Mouse (Mus musculus) kidney, postnatal 0 days (tissue): ENCODE measurements at regions not wholly inside any gene's neighbourhood (a gene's known extent, or its start where the extent isn't known, plus 50 kb on each side); places are given as distances from the start of the nearest gene placed in this dataset.
A peak's percentile ranks its signal among the peaks of the same experiment; 100 is the strongest.

Experiments used
- ATAC-seq: fragments of 200-750 bp; cut with Nextera tagmentation; replicated peaks from 2 replicates; pipeline ENCODE4 v1.8.0; 2017; ENCODE audit warnings: low read depth, moderate number of reproducible peaks, moderate TSS enrichment, moderate library complexity; ENCODE audit not compliant: low FRiP score
- DNase-seq: peaks from one replicate; pipeline ENCODE4 v3.0.0-alpha.2; 2016; ENCODE audit warnings: low spot score
- H3K27ac ChIP-seq: fragments of 300-500 bp; sonication (generic); 2 replicates; pipeline ENCODE4 v1.5.1; 2014; ENCODE audit warnings: mild to moderate bottlenecking
- H3K27me3 ChIP-seq: fragments of 300-500 bp; sonication (generic); 2 replicates; pipeline ENCODE4 v1.6.1; 2014; ENCODE audit warnings: low read length, mixed read lengths; ENCODE audit not compliant: insufficient read depth
- H3K36me3 ChIP-seq: fragments of 300-500 bp; sonication (generic); 2 replicates; pipeline ENCODE4 v1.6.1; 2014; ENCODE audit warnings: low read length, mixed read lengths; ENCODE audit not compliant: insufficient read depth
- H3K4me1 ChIP-seq: fragments of 300-500 bp; sonication (generic); replicated peaks from 2 replicates; pipeline ENCODE4 v1.6.1; 2014; ENCODE audit warnings: antibody characterized with exemption, low read length, mixed read lengths; ENCODE audit not compliant: insufficient read depth
- H3K4me2 ChIP-seq: fragments of 300-500 bp; sonication (generic); 2 replicates; pipeline ENCODE4 v1.6.1; 2014; ENCODE audit warnings: mild to moderate bottlenecking, low read length, moderate library complexity, mixed read lengths
- H3K4me3 ChIP-seq: fragments of 300-500 bp; sonication (generic); replicated peaks from 2 replicates; pipeline ENCODE4 v1.5.1; 2014; ENCODE audit warnings: low read depth, low read length
- H3K9ac ChIP-seq: fragments of 300-500 bp; sonication (generic); 2 replicates; pipeline ENCODE4 v1.6.1; 2014; ENCODE audit warnings: low read depth, low read length
- H3K9me3 ChIP-seq: fragments of 300-500 bp; sonication (generic); replicated peaks from 2 replicates; pipeline ENCODE4 v1.6.1; 2016; ENCODE audit warnings: low read length, inconsistent platforms, mixed read lengths
- CTCF ChIP-seq: IDR thresholded peaks from 2 replicates; pipeline ENCODE4 v1.5.1; 2016; ENCODE audit warnings: antibody characterized with exemption, low read depth, mild to moderate bottlenecking, moderate library complexity
- WGBS: fragments of 180-500 bp; shearing (Covaris S2); extraction: QIAGEN DNeasy Blood & Tissue Kit; methylation state at CpG from one replicate; pipeline ENCODE4 v1.1.7; 2014; 5-methylcytosine and 5-hydroxymethylcytosine counted together

GRCm38 (mm10) chr2:178992334-178993116 lies 449.7 kb upstream of the Cdh4 start:
- no peaks in the 10 kb centered on the region for H3K36me3 ChIP-seq
- H3K27me3 ChIP-seq: no peaks in the 10 kb centered on the region
- H3K9ac ChIP-seq: no peak overlapping the region
- no peak overlapping the region for H3K27ac ChIP-seq
- no peak for ATAC-seq
- H3K4me3 ChIP-seq: no peak overlapping the region
- no peak for DNase-seq
- no peak overlapping the region for H3K4me2 ChIP-seq
- H3K4me1 ChIP-seq: no peaks in the 10 kb centered on the region
- no peak for TF ChIP-seq CTCF
- WGBS: 71% methylated on average over 8 of the region's 8 CpGs
- no peaks in the 10 kb centered on the region for H3K9me3 ChIP-seq

DNA sequence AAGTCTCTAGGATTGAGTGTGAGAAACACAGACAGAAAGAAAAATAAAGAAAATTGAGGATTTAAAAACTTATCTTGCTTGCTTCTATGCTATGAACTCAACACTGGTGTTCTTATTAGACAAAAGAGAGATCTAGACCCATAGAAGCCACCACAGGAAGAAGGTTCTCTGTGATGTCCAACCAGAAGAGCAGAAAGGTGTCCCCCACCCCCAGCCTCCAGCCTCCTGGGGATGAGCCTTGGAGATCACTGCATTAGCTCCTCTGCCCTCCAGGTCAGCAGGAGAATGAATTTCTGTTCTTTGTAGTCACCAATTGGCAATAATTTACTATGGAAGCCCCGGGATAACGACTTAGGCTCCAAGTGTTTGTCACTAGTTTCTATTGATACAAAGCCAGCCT lies 444.3 kb upstream of the Cdh4 start:
- no peak for DNase-seq

DNA sequence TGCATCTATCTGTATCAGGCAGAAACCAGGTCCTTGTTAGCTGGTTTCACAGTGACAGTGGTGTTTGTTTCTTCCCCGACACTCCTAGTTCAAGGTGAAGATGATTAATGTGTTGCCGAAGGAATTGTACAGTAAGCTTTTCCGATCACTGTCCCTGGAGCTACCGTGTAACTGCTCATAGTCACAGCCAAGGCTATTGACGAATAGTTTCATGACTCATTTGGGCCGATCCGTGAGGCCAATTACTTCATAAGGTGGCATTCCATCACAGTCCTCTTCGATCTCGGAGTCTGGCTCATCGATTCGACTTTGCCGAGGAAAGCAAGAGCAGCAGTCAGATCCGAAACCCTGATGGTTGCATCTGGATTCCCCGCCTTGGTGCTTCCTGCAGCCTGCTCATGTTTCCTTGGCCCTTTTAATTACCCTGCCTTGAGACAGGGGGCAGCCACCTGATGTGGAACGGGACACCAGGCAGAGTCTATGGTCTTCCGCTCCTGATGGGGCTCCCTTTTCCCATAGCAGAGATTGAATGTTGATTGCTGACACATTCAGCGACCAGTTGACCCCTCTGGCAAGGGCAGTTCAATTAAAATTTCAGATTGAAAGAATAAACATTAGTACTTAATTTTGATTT lies 441.7 kb upstream of the Cdh4 start:
- no peaks in the 10 kb centered on the region for H3K4me1 ChIP-seq
- peak; percentile 65 for DNase-seq
- no peak overlapping the region for H3K27ac ChIP-seq
- no peaks in the 10 kb centered on the region for H3K27me3 ChIP-seq
- H3K9ac ChIP-seq: no peak overlapping the region
- no peaks in the 10 kb centered on the region for H3K36me3 ChIP-seq
- H3K4me3 ChIP-seq: no peak overlapping the region
- no peak for ATAC-seq
- H3K4me2 ChIP-seq: no peak overlapping the region
- WGBS: 37% methylated on average over 17 of the region's 17 CpGs
- no peaks in the 10 kb centered on the region for H3K9me3 ChIP-seq
- peak; percentile 30; the same call in 1 of the 2 replicates for TF ChIP-seq CTCF

More for the DNA sequence above, 444.3 kb upstream of the Cdh4 start:
- Histone ChIP-seq H3K36me3 (no peaks in the 10 kb centered on the region), H3K9ac (no peak overlapping the region), H3K27me3 (no peaks in the 10 kb centered on the region), H3K4me2 (no peak overlapping the region), H3K9me3 (no peaks in the 10 kb centered on the region), H3K4me3 (no peak overlapping the region), H3K4me1 (no peaks in the 10 kb centered on the region), H3K27ac (no peak overlapping the region)
- TF ChIP-seq CTCF: no peak
- 24% methylated on average over 2 of the region's 2 CpGs for WGBS
- no peak for ATAC-seq

GRCm38 (mm10) chr2:179007766-179008165 lies 434.5 kb upstream of the Cdh4 start:
- TF ChIP-seq CTCF: no peak
- H3K9me3 ChIP-seq: no peaks in the 10 kb centered on the region
- H3K4me1 ChIP-seq: no peaks in the 10 kb centered on the region
- no peak overlapping the region for H3K27ac ChIP-seq
- no peak overlapping the region for H3K4me2 ChIP-seq
- 73% methylated on average over 6 of the region's 6 CpGs for WGBS
- ATAC-seq: no peak
- H3K27me3 ChIP-seq: no peaks in the 10 kb centered on the region
- no peak for DNase-seq
- H3K9ac ChIP-seq: no peak overlapping the region
- no peaks in the 10 kb centered on the region for H3K36me3 ChIP-seq
- H3K4me3 ChIP-seq: no peak overlapping the region

DNA sequence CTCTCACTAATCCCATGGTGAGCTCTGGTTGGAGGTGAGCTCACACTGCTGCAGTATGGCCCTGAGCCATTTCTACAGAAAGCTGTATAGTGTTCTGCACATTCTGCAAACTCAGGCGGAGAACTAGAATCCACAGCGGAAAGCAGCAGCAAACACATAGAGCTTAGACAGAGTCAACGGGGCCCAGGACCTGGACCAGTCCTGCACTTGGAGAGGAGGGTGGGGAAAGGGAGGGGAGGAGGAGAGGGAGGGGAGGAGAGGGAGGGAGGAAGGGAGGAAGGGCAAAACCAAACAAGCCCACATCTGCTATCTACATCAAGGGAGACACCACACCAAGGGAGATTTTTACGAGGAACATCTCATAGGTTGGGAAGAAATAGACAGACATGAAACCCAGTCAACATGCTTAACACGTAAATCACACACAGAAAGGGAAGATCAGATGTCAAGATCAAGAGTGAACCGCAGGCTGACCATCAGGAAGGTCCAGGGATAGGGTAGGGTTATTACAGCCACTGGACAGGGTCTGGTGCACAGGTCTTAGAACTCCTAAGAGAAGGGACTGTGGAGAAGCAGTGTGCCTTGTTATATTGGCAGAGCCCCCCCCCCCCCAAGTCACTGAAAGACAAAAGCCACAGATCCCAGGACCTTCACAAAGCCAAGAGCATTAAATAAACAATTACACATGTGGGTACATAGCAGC lies 428.2 kb upstream of the Cdh4 start:
- H3K4me2 ChIP-seq: no peak overlapping the region

GRCm38 (mm10) chr2:179022675-179023194 lies 419.5 kb upstream of the Cdh4 start:
- H3K27ac ChIP-seq: no peak overlapping the region
- no peak for TF ChIP-seq CTCF
- DNase-seq (no peak), ATAC-seq (no peak)
- no peaks in the 10 kb centered on the region for H3K4me1 ChIP-seq
- H3K4me2 ChIP-seq: no peak overlapping the region
- no peak overlapping the region for H3K4me3 ChIP-seq
- H3K9ac ChIP-seq: no peak overlapping the region
- no peaks in the 10 kb centered on the region for H3K36me3 ChIP-seq
- 69% methylated on average over 5 of the region's 5 CpGs for WGBS
- no peaks in the 10 kb centered on the region for H3K27me3 ChIP-seq
- H3K9me3 ChIP-seq: no peaks in the 10 kb centered on the region

More for the DNA sequence above, 428.2 kb upstream of the Cdh4 start:
- H3K36me3 ChIP-seq: no peaks in the 10 kb centered on the region
- 39% methylated on average over 6 of the region's 6 CpGs for WGBS
- no peak overlapping the region for H3K9ac ChIP-seq
- peak; percentile 72 for DNase-seq
- no peaks in the 10 kb centered on the region for H3K4me1 ChIP-seq
- H3K27ac ChIP-seq: no peak overlapping the region
- peak; percentile 80 for ATAC-seq
- H3K9me3 ChIP-seq: no peaks in the 10 kb centered on the region
- H3K27me3 ChIP-seq: no peaks in the 10 kb centered on the region
- H3K4me3 ChIP-seq: no peak overlapping the region
- no peak for TF ChIP-seq CTCF
